Mouse (Mus musculus) forebrain, embryonic 11.5 days (tissue): ENCODE results near the gene Vps33b. TPM values are rescaled to one million over a fixed set of nuclear protein-coding genes. Genes with fewer than 3 reads are reported as not detected.

Source experiments
- ATAC-seq: fragments of 200-750 bp; cut with Nextera tagmentation; replicated peaks from 2 replicates; pipeline ENCODE4 v1.8.0; 2017; ENCODE audit warnings: moderate TSS enrichment; ENCODE audit not compliant: low FRiP score
- DNase-seq: peaks from one replicate; pipeline ENCODE4 v3.0.0-alpha.2; 2017; ENCODE audit warnings: low spot score
- H3K27ac ChIP-seq: fragments of 300-500 bp; sonication (generic); 2 replicates; pipeline ENCODE4 v1.5.1; 2014; ENCODE audit warnings: low read depth, low read length
- H3K27me3 ChIP-seq: fragments of 300-500 bp; sonication (generic); 2 replicates; pipeline ENCODE4 v1.6.1; 2014; ENCODE audit warnings: mild to moderate bottlenecking, low read length, mixed read lengths; ENCODE audit not compliant: control insufficient read depth, insufficient read depth
- H3K36me3 ChIP-seq: fragments of 300-500 bp; sonication (generic); 2 replicates; pipeline ENCODE4 v1.6.1; 2014; ENCODE audit warnings: mild to moderate bottlenecking, low read length, moderate library complexity, mixed read lengths; ENCODE audit not compliant: control insufficient read depth, insufficient read depth
- H3K4me1 ChIP-seq: fragments of 300-500 bp; sonication (generic); replicated peaks from 2 replicates; pipeline ENCODE4 v1.6.1; 2014; ENCODE audit warnings: low read length, mixed read lengths; ENCODE audit not compliant: control insufficient read depth, insufficient read depth
- H3K4me2 ChIP-seq: fragments of 300-500 bp; sonication (generic); 2 replicates; pipeline ENCODE4 v1.6.1; 2014; ENCODE audit warnings: low read depth, mild to moderate bottlenecking, low read length, moderate library complexity, mixed read lengths; ENCODE audit not compliant: severe bottlenecking
- H3K4me3 ChIP-seq: fragments of 300-500 bp; sonication (generic); 2 replicates; pipeline ENCODE4 v1.5.1; 2014; ENCODE audit warnings: low read depth, low read length
- H3K9ac ChIP-seq: fragments of 300-500 bp; sonication (generic); 2 replicates; pipeline ENCODE4 v1.6.1; 2014; ENCODE audit warnings: low read length
- H3K9me3 ChIP-seq: fragments of 300-500 bp; sonication (generic); 2 replicates; pipeline ENCODE4 v1.6.1; 2016; ENCODE audit warnings: low read length, mixed read lengths; ENCODE audit not compliant: control insufficient read depth
- WGBS: fragments of 180-500 bp; shearing (Covaris S2); extraction: QIAGEN DNeasy Blood & Tissue Kit; methylation state at CpG from one replicate; pipeline ENCODE4 v1.1.7; 2014; 5-methylcytosine and 5-hydroxymethylcytosine counted together
- polyA plus RNA-seq: library from polyadenylated mRNA; unstranded; fragments of >200 nt; fragmentation: Nextera tagmentation; extraction: Ambion mirVana; gene quantifications from 2 replicates; pipeline ENCODE4 v1.2.1, GENCODE M21; 2014

Vps33b gene
- polyA plus RNA-seq = 20.6 and 21.3 TPM in 2 replicates

GRCm38 (mm10) chr7:80268897-80269750 lies at the start of gene Vps33b:
Gene Vps33b (plus strand): TSS chr7:80269649.
- peak; percentile 95 for DNase-seq
- peak within 1 kb of the TSS; percentile 41; the same call in 1 of the 2 replicates for H3K27ac ChIP-seq
- H3K4me2 ChIP-seq = peak within 1 kb of the TSS; percentile 95
- H3K4me3 ChIP-seq = peak within 1 kb of the TSS; percentile 83
- H3K9ac ChIP-seq = peak within 1 kb of the TSS; percentile 75
- 5% methylated on average over 21 of the region's 21 CpGs for WGBS
- H3K36me3 ChIP-seq = peaks cover 5% of the 10 kb centered on the region; the same call in 1 of the 2 replicates
- H3K27me3 ChIP-seq = no peaks in the 10 kb centered on the region
- peak; percentile 92 for ATAC-seq
- peaks cover 5% of the 10 kb centered on the region; the same call in 1 of the 2 replicates for H3K4me1 ChIP-seq
- peaks cover 1% of the 10 kb centered on the region; the same call in 1 of the 2 replicates for H3K9me3 ChIP-seq

- ATAC-seq (no peak), DNase-seq (no peak)
- Histone ChIP-seq H3K4me1 (no peaks in the 10 kb centered on the region), H3K36me3 (peaks cover 22% of the 10 kb centered on the region), H3K4me2 (no peak overlapping the region), H3K9ac (no peak overlapping the region), H3K4me3 (no peak overlapping the region), H3K27ac (no peak overlapping the region), H3K9me3 (no peaks in the 10 kb centered on the region), H3K27me3 (no peaks in the 10 kb centered on the region)
- WGBS = 96% methylated on average over 9 of the region's 9 CpGs
These were observed 49.1 kb upstream of the Vps33b start for GRCm38 (mm10) chr7:80220237-80220797.

GRCm38 (mm10) chr7:80221179-80221750 lies 48.2 kb upstream of the Vps33b start:
- H3K4me2 ChIP-seq = no peak overlapping the region
- no peak for DNase-seq
- H3K27me3 ChIP-seq = no peaks in the 10 kb centered on the region
- H3K9ac ChIP-seq = no peak overlapping the region
- no peaks in the 10 kb centered on the region for H3K4me1 ChIP-seq
- WGBS = 91% methylated on average over 4 of the region's 4 CpGs
- ATAC-seq = no peak
- no peak overlapping the region for H3K4me3 ChIP-seq
- H3K27ac ChIP-seq = no peak overlapping the region
- H3K9me3 ChIP-seq = no peaks in the 10 kb centered on the region
- peaks cover 24% of the 10 kb centered on the region for H3K36me3 ChIP-seq

- Histone ChIP-seq H3K9me3 (no peaks in the 10 kb centered on the region), H3K36me3 (peaks cover 10% of the 10 kb centered on the region; the same call in 1 of the 2 replicates), H3K4me1 (0 out of 2 replicates have a peak, but pooled peaks cover 5% of the 10 kb centered on the region), H3K27ac (no peak overlapping the region), H3K9ac (no peak overlapping the region), H3K4me2 (no peak overlapping the region), H3K27me3 (no peaks in the 10 kb centered on the region), H3K4me3 (no peak overlapping the region)
- no peak for ATAC-seq
- no peak for DNase-seq
- 99% methylated on average over 4 of the region's 4 CpGs for WGBS
These were observed 42.4 kb upstream of the Vps33b start for GRCm38 (mm10) chr7:80227065-80227464.

GRCm38 (mm10) chr7:80230196-80230595 lies 39.3 kb upstream of the Vps33b start:
- no peak for ATAC-seq
- no peaks in the 10 kb centered on the region for H3K9me3 ChIP-seq
- no peak overlapping the region for H3K27ac ChIP-seq
- H3K4me1 ChIP-seq = 0 out of 2 replicates have a peak, but pooled peaks cover 8% of the 10 kb centered on the region
- 62% methylated on average over 6 of the region's 6 CpGs for WGBS
- H3K9ac ChIP-seq = no peak overlapping the region
- DNase-seq = no peak
- no peaks in the 10 kb centered on the region for H3K27me3 ChIP-seq
- no peak overlapping the region for H3K4me2 ChIP-seq
- peaks cover 6% of the 10 kb centered on the region; the same call in 1 of the 2 replicates for H3K36me3 ChIP-seq
- H3K4me3 ChIP-seq = no peak overlapping the region

GRCm38 (mm10) chr7:80231971-80232488 lies 37.4 kb upstream of the Vps33b start:
- ATAC-seq = peak; percentile 39; the same call in 1 of the 2 replicates
- Histone ChIP-seq H3K4me1 (0 out of 2 replicates have a peak, but pooled peaks cover 8% of the 10 kb centered on the region), H3K36me3 (peaks cover 1% of the 10 kb centered on the region; the same call in 1 of the 2 replicates), H3K4me3 (peak overlapping the region; percentile 66), H3K27ac (no peak overlapping the region), H3K9me3 (no peaks in the 10 kb centered on the region), H3K4me2 (peak overlapping the region; percentile 81), H3K9ac (peak overlapping the region; percentile 60), H3K27me3 (no peaks in the 10 kb centered on the region)
- WGBS = 1% methylated on average over 29 of the region's 29 CpGs
- no peak for DNase-seq

GRCm38 (mm10) chr7:80232489-80233029 lies 36.9 kb upstream of the Vps33b start, which contains the start of the genes Cib1 and Gdpgp1:
Gene Cib1 (minus strand): TSS chr7:80232813.
Gene Gdpgp1 (plus strand): TSS chr7:80232865.
- peak within 1 kb of the TSS; percentile 60 for H3K9ac ChIP-seq
- H3K9me3 ChIP-seq = no peaks in the 10 kb centered on the region
- H3K4me1 ChIP-seq = 0 out of 2 replicates have a peak, but pooled peaks cover 8% of the 10 kb centered on the region
- 1% methylated on average over 49 of the region's 56 CpGs for WGBS
- ATAC-seq = peak; percentile 97
- DNase-seq = peak; percentile 99
- no peaks in the 10 kb centered on the region for H3K36me3 ChIP-seq
- H3K27me3 ChIP-seq = no peaks in the 10 kb centered on the region
- H3K27ac ChIP-seq = no peak within 1 kb of the TSS
- peak within 1 kb of the TSS; percentile 81 for H3K4me2 ChIP-seq
- peak within 1 kb of the TSS; percentile 66 for H3K4me3 ChIP-seq

GRCm38 (mm10) chr7:80233799-80234198 lies 35.6 kb upstream of the Vps33b start:
- Histone ChIP-seq H3K4me3 (no peak overlapping the region), H3K4me1 (0 out of 2 replicates have a peak, but pooled peaks cover 8% of the 10 kb centered on the region), H3K27me3 (no peaks in the 10 kb centered on the region), H3K9ac (no peak overlapping the region), H3K9me3 (no peaks in the 10 kb centered on the region), H3K27ac (no peak overlapping the region), H3K36me3 (no peaks in the 10 kb centered on the region), H3K4me2 (no peak overlapping the region)
- ATAC-seq (no peak), DNase-seq (no peak)
- 86% methylated on average over 9 of the region's 9 CpGs for WGBS
